Mouse (Mus musculus) myocyte (in vitro differentiated cells): ENCODE results near the gene Uso1. TPM values are rescaled to one million over a fixed set of nuclear protein-coding genes. Genes with fewer than 3 reads are reported as not detected.
A peak's percentile ranks its signal among the peaks of the same experiment; 100 is the strongest.

Experiments used
- H3K27me3 ChIP-seq: one replicate; pipeline ENCODE4 v1.6.1; 2011; ENCODE audit not compliant: control insufficient read depth, insufficient read depth, insufficient read length
- H3K36me3 ChIP-seq: one replicate; pipeline ENCODE4 v1.6.1; 2011; ENCODE audit not compliant: control insufficient read depth, insufficient read depth
- H3K4me2 ChIP-seq: one replicate; pipeline ENCODE4 v1.6.1; 2011; ENCODE audit warnings: low read depth, control low read depth
- H3K4me3 ChIP-seq: one replicate; pipeline ENCODE4 v1.5.1; 2011; ENCODE audit warnings: mild to moderate bottlenecking, control low read depth, moderate library complexity
- H3K79me2 ChIP-seq: one replicate; pipeline ENCODE4 v1.6.1; 2011; ENCODE audit not compliant: control insufficient read depth, insufficient read depth
- H3ac ChIP-seq: one replicate; pipeline ENCODE4 v1.6.1; 2011; ENCODE audit not compliant: control insufficient read depth, insufficient read length
- CEBPB ChIP-seq: IDR thresholded peaks from 2 replicates; pipeline ENCODE4 v1.6.1; 2011; ENCODE audit warnings: mild to moderate bottlenecking, moderate library complexity; ENCODE audit not compliant: poor library complexity, insufficient read depth, severe bottlenecking
- E2F4 ChIP-seq: IDR thresholded peaks from one replicate; pipeline ENCODE4 v1.6.1; 2011; ENCODE audit warnings: mild to moderate bottlenecking, control low read depth, moderate library complexity; ENCODE audit not compliant: insufficient read depth
- MAX ChIP-seq: IDR thresholded peaks from one replicate; pipeline ENCODE4 v1.6.1; 2011; ENCODE audit warnings: low read depth, mild to moderate bottlenecking, control low read depth
- MYOD1 ChIP-seq, 3 experiments: IDR thresholded peaks; one replicate each; pipeline ENCODE4 v1.6.1; 2011; ENCODE audit warnings: control low read depth in 2 of 3, low read depth in 2 of 3, mild to moderate bottlenecking in 2 of 3, moderate library complexity in 1 of 3; ENCODE audit not compliant: insufficient read length in 2 of 3, control insufficient read depth in 1 of 3
- MYOG ChIP-seq, 3 experiments: IDR thresholded peaks; one replicate each; pipeline ENCODE4 v1.6.1; 2011; ENCODE audit warnings: control low read depth in 2 of 3, low read depth in 2 of 3, mild to moderate bottlenecking in 2 of 3; ENCODE audit not compliant: insufficient read length in 2 of 3, control insufficient read depth in 1 of 3, insufficient read depth in 1 of 3
- POLR2A ChIP-seq: IDR thresholded peaks from one replicate; pipeline ENCODE4 v1.6.1; 2011; ENCODE audit warnings: low read depth, mild to moderate bottlenecking, control low read depth, moderate library complexity; ENCODE audit not compliant: insufficient read length
- POLR2AphosphoS2 ChIP-seq: IDR thresholded peaks from one replicate; pipeline ENCODE4 v1.6.1; 2011; ENCODE audit warnings: low read depth, control low read depth; ENCODE audit not compliant: insufficient read length
- REST ChIP-seq: IDR thresholded peaks from one replicate; pipeline ENCODE4 v1.6.1; 2011; ENCODE audit warnings: mild to moderate bottlenecking, control low read depth, moderate library complexity; ENCODE audit not compliant: insufficient read depth, insufficient read length
- SRF ChIP-seq: IDR thresholded peaks from one replicate; pipeline ENCODE4 v1.6.1; 2011; ENCODE audit warnings: low read depth; ENCODE audit not compliant: control insufficient read depth, insufficient read length
- TCF12 ChIP-seq: IDR thresholded peaks from one replicate; pipeline ENCODE4 v1.6.1; 2011; ENCODE audit warnings: mild to moderate bottlenecking, control low read depth; ENCODE audit not compliant: poor library complexity, insufficient read depth, severe bottlenecking
- TCF3 ChIP-seq: IDR thresholded peaks from one replicate; pipeline ENCODE4 v1.6.1; 2011; ENCODE audit warnings: low read depth, control low read depth; ENCODE audit not compliant: insufficient read length
- USF1 ChIP-seq: IDR thresholded peaks from one replicate; pipeline ENCODE4 v1.6.1; 2011; ENCODE audit warnings: low read depth, mild to moderate bottlenecking, control low read depth, moderate library complexity
- polyA plus RNA-seq: library from polyadenylated mRNA; unstranded; fragments of >200 nt; fragmentation: generic; extraction: Trizol; gene quantifications from one replicate; pipeline ENCODE4 v1.2.1, GENCODE M21; 2012; ENCODE audit warnings: missing spikeins

The Uso1 gene
- polyA plus RNA-seq, 1 experiment = 55.2 TPM

DNA sequence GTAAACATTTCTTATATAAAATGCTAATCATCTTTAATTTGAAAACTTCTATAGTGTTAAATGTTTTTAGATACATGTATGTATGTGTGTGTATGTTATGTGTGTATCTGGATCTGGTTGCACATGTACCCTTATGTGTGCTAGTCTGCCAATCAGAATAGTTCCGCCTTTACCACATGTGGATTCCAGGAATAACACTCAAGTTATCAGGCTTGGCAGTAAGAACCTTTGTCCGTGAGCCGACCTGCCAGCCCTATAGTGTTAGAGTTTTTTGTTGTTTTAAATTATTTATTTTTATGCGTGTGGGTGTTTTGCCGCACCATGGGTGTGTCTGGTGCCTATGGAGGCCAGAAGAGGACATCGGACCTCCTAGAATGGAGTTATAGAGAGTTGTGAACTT lies 5.9 kb downstream of the Uso1 start:
- H3K27me3 ChIP-seq = no peaks in the 10 kb centered on the region
- H3K79me2 ChIP-seq = peaks cover 92% of the 10 kb centered on the region
- no peak overlapping the region for H3K4me2 ChIP-seq
- H3ac ChIP-seq = no peak overlapping the region
- no peak overlapping the region for H3K4me3 ChIP-seq
- TF ChIP-seq MAX = no peak
- no peak for TF ChIP-seq MYOD1 (IDR thresholded peaks at IDR 0.05; ENCODE audit: control insufficient read depth in 1 of 3, insufficient read length in 2 of 3, low read depth in 2 of 3)
- TF ChIP-seq CEBPB = no peak
- TF ChIP-seq TCF12 = no peak
- no peak for TF ChIP-seq MYOG (IDR thresholded peaks at IDR 0.05; ENCODE audit: control insufficient read depth in 1 of 3, insufficient read depth in 1 of 3, insufficient read length in 2 of 3, low read depth in 2 of 3)
- TF ChIP-seq POLR2AphosphoS2 = no peak
- H3K36me3 ChIP-seq = no peaks in the 10 kb centered on the region

DNA sequence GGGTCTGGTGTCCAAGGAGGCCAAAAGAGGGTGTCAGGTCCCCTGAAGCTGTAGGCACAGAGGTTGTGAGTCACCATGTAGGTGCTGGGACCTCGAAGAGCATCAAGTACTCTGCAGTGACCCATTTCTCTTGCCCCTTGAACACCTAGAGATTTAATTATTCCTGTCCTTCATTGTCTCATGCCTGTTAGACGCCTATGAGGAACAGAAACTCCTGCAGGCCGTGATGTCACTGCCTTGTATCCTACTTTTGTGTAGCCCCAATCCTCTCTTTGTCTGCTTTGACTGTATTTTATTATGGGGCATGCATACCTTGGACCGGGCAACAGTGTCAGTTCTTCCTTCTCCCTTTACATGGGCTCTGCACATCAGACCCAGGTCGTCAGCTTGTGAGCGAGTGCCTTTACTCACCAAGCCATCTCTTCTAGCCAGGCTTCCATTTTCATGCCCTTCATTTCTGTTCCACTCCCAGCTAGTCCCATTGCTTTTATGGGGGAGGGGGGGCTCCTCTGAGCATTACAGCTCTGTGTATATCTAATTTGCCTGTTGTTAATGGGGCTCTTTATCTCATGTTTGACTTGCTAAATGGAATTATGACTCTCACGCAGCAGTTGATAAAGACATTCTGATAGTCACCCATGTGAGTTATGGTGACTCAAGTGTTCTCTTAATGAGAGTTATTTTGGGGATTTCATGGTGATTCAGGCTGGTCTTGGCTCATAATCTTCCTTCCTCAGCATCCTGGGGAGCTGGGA lies 7.4 kb downstream of the Uso1 start:
- no peaks in the 10 kb centered on the region for H3K36me3 ChIP-seq

DNA sequence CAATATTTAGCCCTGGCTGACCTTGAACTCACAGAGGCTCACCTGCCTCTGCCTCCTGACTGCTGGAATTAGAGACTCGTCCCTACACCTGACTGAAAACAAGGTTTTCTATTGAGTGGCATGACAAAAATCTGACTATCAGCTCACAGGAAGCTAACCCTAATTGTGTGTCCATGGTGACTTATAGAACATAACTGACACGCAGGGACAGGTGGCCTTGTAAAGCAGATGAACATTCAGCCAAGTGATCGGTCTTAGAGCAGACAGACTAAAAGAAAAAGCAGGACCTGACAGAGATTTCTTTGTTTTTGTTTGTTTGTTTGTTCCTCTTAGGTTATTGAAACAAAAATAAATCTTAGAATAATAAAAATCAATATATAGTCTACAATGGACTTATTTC lies 10.5 kb downstream of the Uso1 start:
- TF ChIP-seq MYOD1 (IDR thresholded peaks at IDR 0.05; ENCODE audit: control insufficient read depth in 1 of 3, insufficient read length in 2 of 3, low read depth in 2 of 3) = peak in 2 of 3 experiments; percentile 60 to 67
- TF ChIP-seq MYOG (IDR thresholded peaks at IDR 0.05; ENCODE audit: control insufficient read depth in 1 of 3, insufficient read depth in 1 of 3, insufficient read length in 2 of 3, low read depth in 2 of 3) = no peak
- Histone ChIP-seq H3K4me2 (no peak overlapping the region), H3ac (no peak overlapping the region), H3K36me3 (peaks cover 9% of the 10 kb centered on the region), H3K27me3 (no peaks in the 10 kb centered on the region), H3K79me2 (peaks cover 91% of the 10 kb centered on the region), H3K4me3 (no peak overlapping the region)

More for the DNA sequence above, 7.4 kb downstream of the Uso1 start:
- peaks cover 92% of the 10 kb centered on the region for H3K79me2 ChIP-seq
- H3ac ChIP-seq = no peak overlapping the region
- no peak overlapping the region for H3K4me3 ChIP-seq
- H3K27me3 ChIP-seq = no peaks in the 10 kb centered on the region
- TF ChIP-seq TCF3 = no peak
- no peak for TF ChIP-seq POLR2A
- TF ChIP-seq E2F4 = no peak
- no peak for TF ChIP-seq REST
- TF ChIP-seq CEBPB = no peak
- no peak for TF ChIP-seq MAX
- no peak for TF ChIP-seq POLR2AphosphoS2
- no peak for TF ChIP-seq SRF
- H3K4me2 ChIP-seq = no peak overlapping the region

DNA sequence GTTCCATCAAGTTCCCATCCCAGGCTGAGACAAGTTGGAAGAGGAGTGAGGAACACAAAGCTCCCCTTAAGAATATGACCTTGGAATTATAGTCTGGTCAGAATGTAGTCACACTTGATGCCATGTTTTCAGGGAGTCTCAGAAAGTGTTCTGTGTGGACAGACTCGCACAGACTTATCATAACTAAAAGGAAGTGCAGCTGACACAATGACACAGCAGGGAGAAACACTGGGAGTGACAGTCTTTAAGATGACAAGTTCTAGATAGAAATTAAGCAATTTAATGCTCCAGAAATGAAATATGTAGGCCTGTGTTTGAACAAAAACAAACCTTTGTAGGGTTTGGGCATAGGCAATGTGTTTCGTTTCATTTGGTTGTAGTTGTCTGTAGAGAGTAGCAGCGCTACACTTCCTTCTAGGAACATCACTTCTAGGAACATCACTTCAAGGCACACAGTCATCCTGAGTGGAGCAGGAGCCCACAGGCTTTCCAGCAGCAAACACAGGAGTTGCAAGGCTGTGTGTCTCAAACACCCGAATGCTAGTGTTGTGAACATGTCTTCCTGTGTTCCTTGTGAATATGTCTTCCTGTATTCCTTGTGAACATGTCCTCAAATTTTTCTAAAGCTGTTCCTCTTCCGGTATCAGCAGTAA lies 11.7 kb downstream of the Uso1 start:
- no peaks in the 10 kb centered on the region for H3K27me3 ChIP-seq
- no peak overlapping the region for H3K4me3 ChIP-seq
- peaks cover 15% of the 10 kb centered on the region for H3K36me3 ChIP-seq
- H3ac ChIP-seq = no peak overlapping the region
- H3K79me2 ChIP-seq = peaks cover 79% of the 10 kb centered on the region
- TF ChIP-seq POLR2A = no peak
- no peak for TF ChIP-seq MYOD1 (IDR thresholded peaks at IDR 0.05; ENCODE audit: control insufficient read depth in 1 of 3, insufficient read length in 2 of 3, low read depth in 2 of 3)
- no peak for TF ChIP-seq MAX
- H3K4me2 ChIP-seq = no peak overlapping the region

DNA sequence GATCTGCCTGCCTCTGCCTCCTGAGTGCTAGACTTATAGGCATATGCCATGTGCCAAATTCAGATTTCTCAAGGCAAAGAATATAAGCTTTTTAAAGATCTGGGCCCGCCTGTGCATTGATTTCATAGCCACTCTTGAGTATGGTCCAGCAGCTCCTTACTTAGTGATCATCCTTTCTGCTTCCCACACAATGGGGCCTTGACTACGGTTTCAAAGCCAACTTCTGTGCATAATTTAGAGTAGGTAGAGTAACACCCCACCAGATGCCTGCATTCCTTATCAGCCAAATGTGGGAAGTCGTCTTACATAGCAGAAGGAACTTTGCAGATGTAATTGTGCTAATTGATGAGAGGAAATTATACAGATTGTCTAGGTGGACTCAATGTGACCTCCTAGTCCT lies 17.1 kb downstream of the Uso1 start:
- no peaks in the 10 kb centered on the region for H3K27me3 ChIP-seq
- TF ChIP-seq USF1 = no peak
- no peak for TF ChIP-seq MYOD1 (IDR thresholded peaks at IDR 0.05; ENCODE audit: control insufficient read depth in 1 of 3, insufficient read length in 2 of 3, low read depth in 2 of 3)
- no peak for TF ChIP-seq POLR2A
- no peak for TF ChIP-seq MYOG (IDR thresholded peaks at IDR 0.05; ENCODE audit: control insufficient read depth in 1 of 3, insufficient read depth in 1 of 3, insufficient read length in 2 of 3, low read depth in 2 of 3)
- TF ChIP-seq SRF = no peak
- no peak for TF ChIP-seq POLR2AphosphoS2
- no peak for TF ChIP-seq REST
- TF ChIP-seq TCF12 = no peak
- TF ChIP-seq TCF3 = no peak
- no peak for TF ChIP-seq CEBPB
- TF ChIP-seq E2F4 = no peak
- no peak for TF ChIP-seq MAX

More for the DNA sequence above, 17.1 kb downstream of the Uso1 start:
- no peak overlapping the region for H3ac ChIP-seq
- H3K4me2 ChIP-seq = no peak overlapping the region
- H3K36me3 ChIP-seq = peaks cover 21% of the 10 kb centered on the region
- peaks cover 25% of the 10 kb centered on the region for H3K79me2 ChIP-seq
- no peak overlapping the region for H3K4me3 ChIP-seq
